Mouse (Mus musculus): ENCODE measurements at regions not wholly inside any gene's neighbourhood (a gene's known extent, or its start where the extent isn't known, plus 50 kb on each side); places are given as distances from the start of the nearest gene placed in this dataset.
A peak's percentile ranks its signal among the peaks of the same experiment; 100 is the strongest.

DNA sequence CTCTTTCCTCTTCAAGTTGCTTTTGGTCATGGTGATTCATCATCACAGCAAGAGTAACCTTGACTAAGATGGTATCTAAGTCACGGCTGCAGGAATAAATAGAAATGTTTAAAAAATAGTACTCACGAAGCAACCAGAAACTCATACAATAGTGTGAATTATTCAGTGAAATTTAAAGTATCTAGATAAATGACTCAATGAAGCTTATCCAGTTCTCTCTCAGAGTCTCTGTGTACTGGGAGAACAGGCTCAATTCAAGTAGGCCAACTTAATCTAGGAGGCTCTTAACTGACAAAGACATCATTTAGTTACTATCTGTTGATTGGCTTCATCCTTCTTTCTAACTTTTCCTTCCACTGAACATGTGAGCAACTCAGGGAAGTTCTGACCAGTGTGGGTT lies 175.5 kb upstream of the Pcdh15 start:
- no peak for DNase-seq

DNA sequence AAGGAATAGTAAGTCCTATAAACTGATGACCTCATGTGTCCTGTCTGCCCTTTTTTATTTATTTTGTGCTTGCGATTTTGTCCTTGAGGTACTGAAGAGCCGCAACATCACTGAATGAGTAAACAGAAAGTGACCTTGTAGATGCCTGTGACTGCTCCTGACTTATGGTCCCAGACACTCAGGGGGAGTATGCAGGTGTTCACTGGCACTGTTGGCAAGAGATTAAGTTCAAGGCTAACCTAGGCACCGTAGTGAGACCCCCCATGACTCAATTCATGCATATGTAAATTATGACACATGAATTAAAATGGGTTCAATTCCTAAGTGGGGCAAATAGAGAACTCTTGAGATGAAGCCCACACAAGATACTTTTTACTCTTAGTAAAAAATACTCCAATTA lies 142.2 kb upstream of the Pcdh15 start:
- no peak for DNase-seq

DNA sequence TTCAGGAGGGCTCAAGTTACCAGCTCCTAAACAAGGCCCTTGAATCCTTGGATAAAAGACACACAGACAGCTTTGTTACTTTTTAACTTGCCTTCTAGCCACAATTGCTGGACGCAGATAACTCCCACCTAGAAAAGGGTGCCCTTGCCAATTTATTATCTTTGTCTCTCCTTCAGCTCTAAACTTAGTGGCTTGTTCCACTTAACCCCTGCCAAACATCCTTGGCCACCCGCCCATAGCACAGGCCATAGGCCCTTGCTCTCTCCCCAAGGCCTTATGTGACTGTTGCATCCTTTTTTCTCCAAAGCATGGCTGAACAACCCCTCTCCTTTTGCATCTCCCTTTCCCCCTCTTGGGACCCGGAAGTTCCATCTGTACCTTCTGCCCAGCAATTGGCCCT lies 139.1 kb upstream of the Pcdh15 start:
- no peak for DNase-seq

DNA sequence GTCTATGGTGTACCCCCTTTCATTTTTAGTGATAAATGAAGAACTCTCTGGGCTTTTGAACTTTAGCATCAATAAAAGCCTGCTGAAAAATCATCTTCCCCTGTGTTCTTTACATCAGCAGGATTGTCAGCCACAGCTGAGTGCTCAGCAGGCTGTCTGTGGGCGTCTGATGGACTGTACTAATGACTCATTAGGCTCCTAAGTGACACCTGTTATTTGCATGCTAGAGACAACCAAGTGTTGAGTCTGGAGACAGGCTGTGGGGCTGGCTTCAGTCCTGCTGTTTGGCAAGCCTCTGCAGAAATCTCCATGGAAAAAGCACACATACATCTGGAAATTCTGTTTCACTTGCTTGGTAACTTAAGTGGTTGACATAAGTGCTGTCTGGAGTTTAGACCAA lies 117.8 kb upstream of the Pcdh15 start:
- DNase-seq = no peak

- DNase-seq = no peak
Observed at GRCm38 (mm10) chr10:72988355-72988754, 110.8 kb upstream of the Pcdh15 start.

DNA sequence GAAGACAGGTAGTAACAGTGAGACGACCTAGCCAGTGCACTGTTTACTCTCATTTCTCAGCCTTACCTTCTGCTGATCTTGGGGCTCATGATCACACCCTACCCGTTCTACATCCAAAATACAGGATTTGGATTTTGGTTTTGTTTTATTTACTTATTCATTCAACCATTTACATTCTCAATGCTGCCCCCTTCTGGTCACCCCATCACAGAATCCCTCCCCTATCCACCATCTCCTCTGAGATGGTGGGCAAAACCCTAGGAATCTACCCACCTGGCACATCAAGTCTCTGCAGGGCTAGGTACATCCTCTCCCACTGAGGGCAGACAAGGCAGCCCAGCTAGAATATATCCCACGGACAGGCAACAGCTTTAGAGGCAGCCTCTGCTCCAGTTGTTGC lies 88.2 kb upstream of the Pcdh15 start:
- peak in 1 of 2 experiments; percentile 3 for DNase-seq

- no peak for DNase-seq
Observed at GRCm38 (mm10) chr10:73011874-73012273, 87.3 kb upstream of the Pcdh15 start.

DNA sequence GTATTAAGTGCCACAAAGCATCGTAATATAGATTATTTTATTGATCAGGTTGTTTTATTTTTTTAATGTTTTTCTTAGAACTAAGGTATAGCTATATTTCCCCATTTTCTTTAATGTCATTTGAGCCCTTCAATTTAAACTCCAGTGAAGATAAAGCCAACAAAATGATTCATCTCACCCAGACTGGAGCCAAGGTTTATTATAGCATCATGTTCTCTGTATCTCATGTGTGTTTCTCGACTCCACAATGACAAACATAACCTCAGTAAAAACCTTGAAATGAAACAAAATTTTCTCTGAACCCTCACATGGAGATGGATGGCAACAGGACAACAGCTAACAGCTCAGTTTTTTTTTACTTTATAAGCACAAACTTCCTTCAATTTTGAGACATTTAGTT lies 61.7 kb upstream of the Pcdh15 start:
- DNase-seq = no peak

DNA sequence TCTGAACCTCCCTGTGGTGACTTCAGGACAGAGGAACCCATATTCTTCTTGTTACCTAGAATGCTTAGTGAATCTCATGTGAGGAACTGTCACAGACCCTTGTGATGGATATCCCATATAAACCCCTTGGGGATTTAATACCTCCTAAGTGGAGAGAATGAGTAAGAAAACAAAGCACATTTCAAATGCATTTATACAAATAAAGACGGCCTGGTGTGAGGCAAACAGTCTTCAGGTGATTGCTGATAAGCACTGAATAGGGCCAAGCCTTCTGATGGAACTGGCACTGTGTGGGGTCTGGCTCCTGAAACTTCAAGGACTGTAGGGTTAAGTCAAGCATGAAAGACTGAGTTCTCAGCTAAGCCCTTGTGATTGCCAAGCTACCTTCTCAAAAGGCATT lies 59.6 kb upstream of the Pcdh15 start:
- DNase-seq = no peak

Measured in kidney, adult 8-10 months (tissue).